Mouse (Mus musculus): ENCODE measurements around the gene Rhoc.

- TF ChIP-seq CTCF (IDR thresholded peaks at IDR 0.05; ENCODE audit: low read depth) (no peak), EP300 (IDR thresholded peaks at IDR 0.05; ENCODE audit: low read depth) (no peak)
These were observed 14.9 kb upstream of the Rhoc start for GRCm38 (mm10) chr3:104773301-104773700.
